Mouse (Mus musculus): Measurements from ENCODE around the gene Ss18l1. TPM values are rescaled to one million over a fixed set of nuclear protein-coding genes. Genes with fewer than 3 reads are reported as not detected.

The Ss18l1 gene
- polyA plus RNA-seq, 1 experiment from 2014 or later = 1.6 TPM

DNA sequence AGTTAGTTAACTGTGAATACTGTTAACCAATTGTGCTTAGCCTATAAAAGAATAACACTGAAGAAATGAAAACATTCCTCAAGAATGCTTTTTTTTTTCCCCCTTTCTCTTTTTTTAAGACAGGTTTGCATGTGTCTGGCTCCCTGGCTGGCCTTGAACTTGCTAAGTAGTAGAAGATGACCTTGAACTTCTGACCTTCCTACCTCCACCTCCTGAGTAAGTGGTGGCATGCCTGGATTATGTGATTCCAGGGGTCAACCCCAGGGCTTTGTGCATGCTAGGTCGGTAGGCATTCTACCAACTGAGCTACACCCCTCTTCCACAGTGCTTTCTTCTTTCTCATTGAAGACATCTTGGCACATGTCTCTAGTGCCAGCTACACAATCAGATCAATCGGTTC, 29.4 kb downstream of the Ss18l1 start:
- WGBS (ENCODE audit: insufficient replicate concordance) = 83% methylated on average over 2 of the region's 2 CpGs
- no peak overlapping the region; the same call in 1 of the 2 replicates for H3K9ac ChIP-seq
- no peaks in the 10 kb centered on the region for H3K27me3 ChIP-seq (replicated peaks)

DNA sequence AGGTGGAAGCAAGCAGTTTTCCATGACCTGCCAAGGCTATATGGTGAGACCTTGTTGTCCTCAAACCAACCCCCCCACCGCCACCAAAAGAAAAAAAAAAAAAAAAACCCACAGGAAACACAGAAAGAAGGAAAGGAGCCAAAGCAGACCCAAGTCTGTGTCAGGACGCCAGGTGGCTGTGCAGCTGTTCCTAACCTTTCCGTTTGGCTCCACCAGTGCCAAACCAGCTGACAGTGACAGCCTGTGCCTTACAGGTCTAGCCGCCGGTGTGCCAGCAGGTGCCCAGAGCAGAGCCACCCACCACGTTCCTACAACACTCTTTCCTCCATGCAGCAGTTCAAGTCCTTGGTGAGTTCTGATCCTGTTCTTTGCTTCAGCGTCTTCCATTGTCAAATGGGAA, 30.6 kb downstream of the Ss18l1 start:
- peaks cover 17% of the 10 kb centered on the region for H3K4me1 ChIP-seq
- no peaks in the 10 kb centered on the region for H3K27me3 ChIP-seq (replicated peaks)
- H3K36me3 ChIP-seq = peaks cover 19% of the 10 kb centered on the region
- H3K9me3 ChIP-seq (replicated peaks) = no peaks in the 10 kb centered on the region
- WGBS (ENCODE audit: insufficient replicate concordance) = 81% methylated on average over 7 of the region's 7 CpGs
- ATAC-seq = no peak
- no peak overlapping the region for H3K9ac ChIP-seq
- H3K27ac ChIP-seq = no peak overlapping the region
- no peak overlapping the region for H3K4me2 ChIP-seq
- no peak overlapping the region for H3K4me3 ChIP-seq

More for the DNA sequence above, 29.4 kb downstream of the Ss18l1 start:
- ATAC-seq = no peak
- Histone ChIP-seq H3K4me1 (peaks cover 17% of the 10 kb centered on the region), H3K9me3 (replicated peaks) (no peaks in the 10 kb centered on the region), H3K4me3 (no peak overlapping the region), H3K4me2 (no peak overlapping the region), H3K27ac (no peak overlapping the region), H3K36me3 (peaks cover 21% of the 10 kb centered on the region)

DNA sequence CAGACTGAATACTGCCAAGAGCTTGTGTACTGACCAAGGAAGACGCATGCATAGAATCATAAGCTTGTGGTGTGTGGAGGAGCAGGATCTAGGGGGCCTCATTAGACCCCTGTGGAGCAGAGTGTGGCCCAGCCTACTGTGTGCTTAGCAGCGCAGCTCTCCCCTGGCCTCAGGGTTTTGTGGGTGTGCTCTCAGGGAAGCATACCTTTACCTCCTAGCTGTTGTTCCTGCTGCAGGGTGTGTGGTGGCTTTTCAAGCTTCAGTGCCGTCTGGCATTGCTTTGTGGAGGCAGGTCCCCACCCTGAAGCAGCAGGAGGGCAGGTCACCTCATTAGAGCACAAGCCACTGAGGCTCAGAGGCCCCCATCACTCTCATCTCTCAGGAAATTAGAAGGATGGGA, 35.3 kb downstream of the Ss18l1 start:
- Histone ChIP-seq H3K27me3 (replicated peaks) (no peaks in the 10 kb centered on the region), H3K4me2 (no peak overlapping the region), H3K27ac (no peak overlapping the region), H3K36me3 (peaks cover 39% of the 10 kb centered on the region), H3K4me3 (no peak overlapping the region), H3K9me3 (replicated peaks) (no peaks in the 10 kb centered on the region), H3K9ac (no peak overlapping the region), H3K4me1 (no peaks in the 10 kb centered on the region)
- ATAC-seq = no peak
- 76% methylated on average over 3 of the region's 3 CpGs for WGBS (ENCODE audit: insufficient replicate concordance)

DNA sequence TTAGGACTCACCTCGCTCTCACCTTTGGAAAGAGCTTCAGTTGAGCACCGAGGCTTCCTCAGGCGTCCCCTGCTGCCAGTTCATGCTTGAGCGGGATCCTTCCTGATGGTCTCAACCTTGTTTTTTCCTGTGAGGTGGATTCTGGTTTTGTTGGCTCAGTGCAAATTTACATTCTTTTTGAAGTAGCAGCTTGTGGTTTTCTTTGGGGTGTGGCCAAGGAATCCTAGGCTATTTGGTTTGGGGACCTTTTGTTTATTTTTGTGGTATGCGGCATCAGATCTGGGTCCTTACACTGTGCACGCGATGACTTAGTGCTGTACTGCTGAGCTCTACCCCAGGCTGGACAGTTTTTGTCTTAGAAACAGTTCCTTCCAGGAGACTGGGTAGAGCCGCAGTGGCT, 38.4 kb downstream of the Ss18l1 start:
- peaks cover 50% of the 10 kb centered on the region for H3K36me3 ChIP-seq
- no peak overlapping the region for H3K4me2 ChIP-seq
- ATAC-seq = no peak
- no peak overlapping the region for H3K9ac ChIP-seq
- no peak overlapping the region for H3K4me3 ChIP-seq
- no peak overlapping the region for H3K27ac ChIP-seq
- WGBS (ENCODE audit: insufficient replicate concordance) = 83% methylated on average over 8 of the region's 8 CpGs
- H3K27me3 ChIP-seq (replicated peaks) = no peaks in the 10 kb centered on the region
- no peaks in the 10 kb centered on the region for H3K4me1 ChIP-seq
- no peaks in the 10 kb centered on the region for H3K9me3 ChIP-seq (replicated peaks)

DNA sequence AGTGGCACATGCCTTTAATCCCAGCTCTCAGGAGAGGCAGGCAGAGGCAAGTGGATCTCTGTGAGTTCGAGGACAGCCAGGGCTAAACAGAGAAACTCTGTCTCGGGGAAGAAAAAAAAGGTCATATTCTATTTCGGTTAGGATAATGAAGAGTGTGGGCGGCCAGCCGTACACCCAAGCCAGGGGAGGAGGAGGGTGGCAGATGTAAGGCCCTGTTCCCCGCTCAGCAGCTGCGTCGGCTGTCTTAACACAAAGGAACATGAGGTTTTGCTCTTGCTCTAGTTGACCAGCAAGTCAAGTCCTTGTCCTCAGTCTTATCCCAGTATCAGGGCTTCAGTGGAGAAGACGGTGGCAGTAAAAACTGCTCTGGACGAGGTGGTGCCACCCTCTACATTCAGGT, 40.8 kb downstream of the Ss18l1 start:
- no peak overlapping the region for H3K27ac ChIP-seq
- H3K27me3 ChIP-seq (replicated peaks) = no peaks in the 10 kb centered on the region
- no peak overlapping the region for H3K9ac ChIP-seq
- WGBS (ENCODE audit: insufficient replicate concordance) = 86% methylated on average over 10 of the region's 10 CpGs
- no peak for ATAC-seq
- H3K4me1 ChIP-seq = no peaks in the 10 kb centered on the region
- no peak overlapping the region for H3K4me2 ChIP-seq
- H3K36me3 ChIP-seq = peaks cover 59% of the 10 kb centered on the region
- no peaks in the 10 kb centered on the region for H3K9me3 ChIP-seq (replicated peaks)
- no peak overlapping the region for H3K4me3 ChIP-seq

DNA sequence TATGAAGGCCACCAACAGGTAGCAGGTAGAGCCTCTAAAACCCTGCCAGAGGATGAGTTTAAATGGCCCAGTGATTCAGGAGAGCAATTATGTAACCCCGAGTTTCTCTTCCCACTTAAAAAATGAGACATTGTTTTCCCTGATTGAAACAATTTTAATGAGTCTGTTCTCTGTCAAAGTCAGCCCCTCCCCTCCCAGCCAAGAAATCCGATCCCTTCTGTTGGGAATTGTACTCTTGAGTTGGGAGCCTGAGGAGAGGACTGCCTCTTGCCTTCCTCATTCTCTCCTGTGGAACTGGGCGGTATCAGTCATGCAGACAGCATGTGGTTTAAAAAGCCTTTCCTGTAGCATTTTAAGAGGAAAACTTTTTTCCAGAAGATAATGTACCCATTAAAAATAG, 42.3 kb downstream of the Ss18l1 start:
- Histone ChIP-seq H3K27ac (no peak overlapping the region), H3K27me3 (replicated peaks) (peaks cover 7% of the 10 kb centered on the region; the same call in 1 of the 2 replicates), H3K9me3 (replicated peaks) (no peaks in the 10 kb centered on the region), H3K9ac (no peak overlapping the region), H3K36me3 (peaks cover 48% of the 10 kb centered on the region), H3K4me3 (no peak overlapping the region), H3K4me1 (no peaks in the 10 kb centered on the region), H3K4me2 (no peak overlapping the region)
- ATAC-seq = no peak
- WGBS (ENCODE audit: insufficient replicate concordance) = 48% methylated on average over 3 of the region's 3 CpGs

DNA sequence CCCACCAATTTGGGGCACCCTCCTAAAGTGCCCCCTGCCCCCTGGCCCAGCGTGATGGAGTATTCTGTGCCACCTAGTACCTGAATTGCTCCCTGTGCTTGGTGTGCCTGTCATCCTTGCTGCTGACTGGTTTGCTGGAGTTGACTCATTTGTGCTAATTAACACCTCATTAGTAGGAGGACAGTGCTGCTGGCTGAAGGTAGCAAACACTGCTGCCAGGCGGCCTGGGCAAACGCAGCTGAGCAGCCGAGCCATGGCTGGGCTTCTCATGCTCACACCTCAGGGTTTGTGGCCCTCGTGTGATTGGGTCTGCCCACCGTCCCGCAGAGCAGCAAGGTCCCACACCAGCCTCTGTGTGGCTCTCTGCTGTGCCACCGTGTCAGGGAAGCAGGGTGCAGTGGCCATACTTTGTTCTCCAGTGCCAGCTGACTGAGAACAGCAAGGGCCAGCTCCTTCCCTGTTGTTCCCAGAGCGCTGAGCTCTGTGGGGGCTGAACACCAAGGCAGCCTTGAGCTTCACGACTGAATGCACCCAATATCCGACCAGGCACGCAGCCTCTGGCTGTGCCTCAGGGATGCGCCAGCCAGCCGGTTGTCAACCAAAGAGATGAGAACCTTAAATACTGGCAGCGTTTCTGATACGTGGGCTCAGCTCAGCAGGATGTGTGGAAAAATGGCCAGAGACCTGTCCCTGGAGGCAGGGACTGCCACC, 43.8 kb downstream of the Ss18l1 start:
- Histone ChIP-seq H3K9ac (no peak overlapping the region), H3K36me3 (peaks cover 45% of the 10 kb centered on the region), H3K4me1 (no peaks in the 10 kb centered on the region), H3K4me2 (no peak overlapping the region), H3K27ac (no peak overlapping the region), H3K4me3 (no peak overlapping the region), H3K27me3 (replicated peaks) (peaks cover 20% of the 10 kb centered on the region; the same call in 1 of the 2 replicates), H3K9me3 (replicated peaks) (no peaks in the 10 kb centered on the region)
- no peak for ATAC-seq
- WGBS (ENCODE audit: insufficient replicate concordance) = 67% methylated on average over 16 of the region's 16 CpGs

DNA sequence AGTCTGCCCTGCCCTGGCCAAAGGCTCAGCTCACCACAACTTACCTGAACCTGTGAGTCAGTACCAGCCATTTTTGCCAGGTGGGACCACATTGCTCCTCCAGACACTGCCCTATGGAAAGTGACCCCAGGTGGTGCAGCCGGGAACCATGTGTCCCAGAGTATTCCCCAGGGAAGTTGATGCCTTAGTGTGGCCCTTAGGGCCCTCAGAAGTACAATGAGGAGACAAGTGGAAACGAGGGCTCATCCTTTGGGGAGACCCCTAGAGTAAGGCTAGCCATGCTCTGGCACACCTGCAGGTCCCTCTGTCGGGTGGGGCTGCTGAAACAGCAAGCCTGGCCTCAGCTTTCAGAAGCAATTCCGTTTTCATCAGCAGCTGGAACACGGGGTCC, 44.3 kb downstream of the Ss18l1 start:
- no peak overlapping the region for H3K9ac ChIP-seq
- no peak overlapping the region for H3K27ac ChIP-seq
- H3K9me3 ChIP-seq (replicated peaks) = no peaks in the 10 kb centered on the region
- peaks cover 20% of the 10 kb centered on the region; the same call in 1 of the 2 replicates for H3K27me3 ChIP-seq (replicated peaks)
- 75% methylated on average over 5 of the region's 5 CpGs for WGBS (ENCODE audit: insufficient replicate concordance)
- peaks cover 41% of the 10 kb centered on the region for H3K36me3 ChIP-seq
- H3K4me2 ChIP-seq = no peak overlapping the region
- H3K4me1 ChIP-seq = no peaks in the 10 kb centered on the region
- ATAC-seq = no peak
- H3K4me3 ChIP-seq = no peak overlapping the region

DNA sequence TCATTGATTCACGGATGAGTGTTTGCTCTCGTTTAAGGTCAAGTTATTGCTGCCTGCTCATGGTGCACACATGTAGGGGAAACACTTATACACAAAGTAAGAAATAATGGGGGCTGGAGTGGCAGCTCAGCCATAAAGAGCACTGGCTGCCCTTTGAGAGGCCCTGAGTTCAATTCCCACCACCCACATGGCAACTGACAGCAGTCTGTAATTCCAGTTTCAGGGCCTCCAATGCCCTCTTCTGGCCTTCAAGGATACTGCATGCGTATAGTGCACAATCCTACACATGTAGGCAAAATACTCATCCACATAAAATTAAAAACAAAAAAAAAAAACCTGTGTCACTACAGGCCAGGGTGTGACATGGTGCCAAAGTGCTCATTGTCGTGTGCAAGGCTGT, 45.2 kb downstream of the Ss18l1 start:
- Histone ChIP-seq H3K9me3 (replicated peaks) (no peaks in the 10 kb centered on the region), H3K9ac (no peak overlapping the region), H3K4me3 (no peak overlapping the region), H3K27ac (no peak overlapping the region), H3K27me3 (replicated peaks) (peaks cover 20% of the 10 kb centered on the region; the same call in 1 of the 2 replicates), H3K4me2 (no peak overlapping the region), H3K4me1 (no peaks in the 10 kb centered on the region), H3K36me3 (peaks cover 32% of the 10 kb centered on the region)
- no peak for ATAC-seq
- WGBS (ENCODE audit: insufficient replicate concordance) = 72% methylated on average over 4 of the region's 4 CpGs

DNA sequence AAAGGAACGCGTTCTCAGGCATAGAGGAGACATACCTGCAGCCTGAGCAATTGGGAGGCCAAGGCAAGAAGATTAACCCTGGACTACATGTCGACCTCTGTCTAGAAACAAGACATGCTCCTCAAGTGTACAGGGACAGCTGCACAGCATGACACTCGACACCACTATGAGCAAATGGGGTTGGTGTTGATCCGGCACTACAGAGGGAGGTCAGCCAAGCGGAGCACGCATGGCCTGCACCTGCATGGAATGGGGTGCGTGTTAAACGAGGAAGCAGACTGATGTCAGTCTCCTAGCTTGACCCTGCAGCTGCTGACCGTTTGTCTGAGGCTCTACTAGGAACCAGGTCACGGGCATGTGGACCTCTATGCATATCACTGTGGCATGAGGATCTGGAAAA, 48.0 kb downstream of the Ss18l1 start:
- Histone ChIP-seq H3K9me3 (replicated peaks) (no peaks in the 10 kb centered on the region), H3K27ac (no peak overlapping the region), H3K27me3 (replicated peaks) (peaks cover 22% of the 10 kb centered on the region; the same call in 1 of the 2 replicates), H3K4me3 (no peak overlapping the region), H3K4me2 (no peak overlapping the region), H3K36me3 (peaks cover 18% of the 10 kb centered on the region), H3K4me1 (no peaks in the 10 kb centered on the region), H3K9ac (no peak overlapping the region)
- 64% methylated on average over 11 of the region's 11 CpGs for WGBS (ENCODE audit: insufficient replicate concordance)
- ATAC-seq = no peak

DNA sequence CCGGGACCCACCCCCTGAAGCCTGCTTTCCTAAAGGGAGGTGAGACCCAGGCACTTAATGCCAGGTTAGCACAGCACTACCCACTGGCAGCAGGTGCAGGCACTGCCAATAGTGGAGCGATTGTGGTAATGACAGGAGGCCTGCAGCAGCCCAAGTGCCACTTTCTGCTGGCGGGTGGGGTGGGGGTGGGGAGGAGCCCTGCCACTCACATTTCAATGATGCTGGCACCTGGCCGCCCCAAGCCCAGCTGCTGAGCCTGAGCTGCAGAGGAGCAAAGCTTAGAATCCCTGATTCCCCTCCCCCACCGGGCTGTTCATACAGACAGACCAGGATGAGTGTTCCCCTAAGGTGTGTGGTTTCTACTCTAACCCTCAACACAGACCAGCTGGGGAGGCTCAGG, 53.4 kb downstream of the Ss18l1 start:
- H3K36me3 ChIP-seq = no peaks in the 10 kb centered on the region
- no peak overlapping the region for H3K4me2 ChIP-seq
- peaks cover 19% of the 10 kb centered on the region for H3K4me1 ChIP-seq
- no peak overlapping the region for H3K4me3 ChIP-seq
- H3K27me3 ChIP-seq (replicated peaks) = peaks cover 52% of the 10 kb centered on the region
- H3K9me3 ChIP-seq (replicated peaks) = no peaks in the 10 kb centered on the region
- no peak overlapping the region for H3K27ac ChIP-seq
- WGBS (ENCODE audit: insufficient replicate concordance) = 35% methylated on average over 5 of the region's 5 CpGs
- no peak for ATAC-seq
- no peak overlapping the region for H3K9ac ChIP-seq

DNA sequence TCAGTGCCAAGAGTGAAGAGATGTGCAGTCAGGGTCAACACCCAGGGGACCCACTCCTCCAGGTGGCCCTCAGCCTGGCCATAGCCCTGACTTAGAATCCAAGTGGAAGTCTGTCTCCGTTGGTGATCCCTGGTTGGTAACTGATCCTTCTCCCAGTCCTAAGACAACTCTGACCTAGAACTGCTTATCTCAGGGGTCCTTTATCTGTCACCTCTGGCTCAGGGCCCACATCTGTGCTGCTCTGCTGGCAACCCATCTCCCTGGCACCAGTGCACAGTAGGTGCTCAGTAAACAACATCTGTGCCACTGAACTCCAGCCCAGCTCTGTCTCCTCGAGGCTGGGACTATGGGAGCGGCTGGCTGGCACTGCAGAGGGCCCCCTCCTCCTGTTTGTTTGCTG, 55.3 kb downstream of the Ss18l1 start:
- Histone ChIP-seq H3K27me3 (replicated peaks) (peaks cover 69% of the 10 kb centered on the region), H3K27ac (no peak overlapping the region), H3K4me1 (peaks cover 19% of the 10 kb centered on the region), H3K4me3 (no peak overlapping the region), H3K9me3 (replicated peaks) (no peaks in the 10 kb centered on the region), H3K36me3 (no peaks in the 10 kb centered on the region), H3K4me2 (no peak overlapping the region), H3K9ac (no peak overlapping the region)
- ATAC-seq = no peak
- WGBS (ENCODE audit: insufficient replicate concordance) = 37% methylated on average over 3 of the region's 3 CpGs

DNA sequence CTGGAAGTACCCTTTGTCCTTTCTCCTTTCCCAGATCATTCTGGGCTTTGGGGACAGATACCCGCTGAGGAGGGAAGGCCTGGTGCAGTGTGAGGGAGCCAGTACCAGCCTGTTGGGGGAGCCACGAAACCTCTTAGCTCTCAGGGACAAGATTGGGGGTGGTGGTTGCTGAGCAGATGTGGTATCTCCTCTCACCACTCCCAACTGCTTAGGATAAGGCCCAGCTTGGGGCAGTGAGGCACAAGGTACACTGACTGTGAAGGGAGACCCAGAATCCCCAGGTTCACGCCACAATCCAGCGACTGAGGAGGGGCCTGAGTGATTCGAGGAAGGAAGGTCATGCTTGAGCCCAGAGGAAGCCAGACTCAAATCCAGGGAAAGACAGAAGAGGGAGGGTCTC, 55.9 kb downstream of the Ss18l1 start:
- Histone ChIP-seq H3K4me3 (no peak overlapping the region), H3K27ac (no peak overlapping the region), H3K9me3 (replicated peaks) (no peaks in the 10 kb centered on the region), H3K27me3 (replicated peaks) (peaks cover 75% of the 10 kb centered on the region), H3K36me3 (no peaks in the 10 kb centered on the region), H3K4me2 (no peak overlapping the region), H3K4me1 (peaks cover 23% of the 10 kb centered on the region), H3K9ac (no peak overlapping the region)
- ATAC-seq = peak; percentile 73
- 17% methylated on average over 5 of the region's 5 CpGs for WGBS (ENCODE audit: insufficient replicate concordance)

Data from liver, embryonic 12.5 days (tissue).